Mouse (Mus musculus) MEL (cell line): ENCODE data around the gene Clptm1.

Experiments used
- CTCF ChIP-seq, 3 experiments: IDR thresholded peaks in 2 of 3; conservative IDR thresholded peaks in 1 of 3; 2 replicates each; pipeline ENCODE4 v1.5.1; 2011 to 2012; ENCODE audit warnings: low read length in 3 of 3, low read depth in 2 of 3, mild to moderate bottlenecking in 2 of 3, improper control_type of control experiment in 1 of 3, inconsistent platforms in 1 of 3, mixed read lengths in 1 of 3, moderate library complexity in 1 of 3; ENCODE audit not compliant: control insufficient read depth in 1 of 3, insufficient read depth in 1 of 3, poor library complexity in 1 of 3, severe bottlenecking in 1 of 3
- JUND ChIP-seq: IDR thresholded peaks from 2 replicates; pipeline ENCODE4 v1.6.1; 2011; ENCODE audit warnings: low read depth, mild to moderate bottlenecking, improper control_type of control experiment, low read length
- KAT2A ChIP-seq: conservative IDR thresholded peaks from 2 replicates; pipeline ENCODE4 v1.6.1; 2012; ENCODE audit warnings: low read depth, low read length, improper control_type of control experiment, inconsistent platforms
- MYC ChIP-seq: IDR thresholded peaks from 2 replicates; pipeline ENCODE4 v1.6.1; 2011; ENCODE audit warnings: low read depth, mild to moderate bottlenecking, low read length, improper control_type of control experiment, moderate library complexity
- POLR2A ChIP-seq, 2 experiments: IDR thresholded peaks; 2 replicates each; pipeline ENCODE4 v1.6.1; 2011 to 2012; ENCODE audit warnings: low read length in 2 of 2, mild to moderate bottlenecking in 2 of 2, control low read depth in 1 of 2, improper control_type of control experiment in 1 of 2, low read depth in 1 of 2, moderate library complexity in 1 of 2; ENCODE audit not compliant: control insufficient read depth in 1 of 2, insufficient read depth in 1 of 2, poor library complexity in 1 of 2
- SIN3A ChIP-seq: IDR thresholded peaks from 2 replicates; pipeline ENCODE4 v1.6.1; 2012; ENCODE audit warnings: low read length, improper control_type of control experiment, inconsistent platforms
- ZNF384 ChIP-seq: IDR thresholded peaks from 2 replicates; pipeline ENCODE4 v1.6.1; 2012; ENCODE audit warnings: low read depth, mild to moderate bottlenecking, inconsistent platforms, low read length, improper control_type of control experiment

GRCm38 (mm10) chr7:19697949-19698906, 33.4 kb upstream of the Clptm1 start:
- TF ChIP-seq JUND: no peak
- TF ChIP-seq KAT2A: no peak
- TF ChIP-seq SIN3A: no peak
- no peak for TF ChIP-seq CTCF (IDR thresholded peaks at IDR 0.05 in 2 of 3, conservative IDR thresholded peaks at IDR 0.05 in 1 of 3; ENCODE audit: control insufficient read depth in 1 of 3, insufficient read depth in 1 of 3, low read depth in 2 of 3, low read length in 3 of 3, poor library complexity in 1 of 3, severe bottlenecking in 1 of 3)
- no peak for TF ChIP-seq MYC
- no peak for TF ChIP-seq ZNF384
- no peak; a peak in 1 of 4 replicates for TF ChIP-seq POLR2A (IDR thresholded peaks at IDR 0.05; ENCODE audit: control insufficient read depth in 1 of 2, insufficient read depth in 1 of 2, low read depth in 1 of 2, low read length in 2 of 2, poor library complexity in 1 of 2)
